Mouse (Mus musculus) liver, embryonic 16.5 days (tissue): ENCODE data around the gene Cblb. TPM values are rescaled to one million over a fixed set of nuclear protein-coding genes. Genes with fewer than 3 reads are reported as not detected.

ENCODE experiments used
- ATAC-seq: fragments of 200-750 bp; cut with Nextera tagmentation; 2 replicates; pipeline ENCODE4 v1.8.0; 2017; ENCODE audit warnings: low read depth, mild to moderate bottlenecking, moderate number of reproducible peaks, moderate library complexity
- H3K27ac ChIP-seq: fragments of 300-500 bp; sonication (generic); 2 replicates; pipeline ENCODE4 v1.5.1; 2014; ENCODE audit warnings: mild to moderate bottlenecking, low read length
- H3K27me3 ChIP-seq: fragments of 300-500 bp; sonication (generic); 2 replicates; pipeline ENCODE4 v1.6.1; 2014; ENCODE audit warnings: low read depth, low read length, mixed read lengths; ENCODE audit not compliant: control insufficient read depth, insufficient read depth
- H3K36me3 ChIP-seq: fragments of 300-500 bp; sonication (generic); 2 replicates; pipeline ENCODE4 v1.6.1; 2014; ENCODE audit warnings: mild to moderate bottlenecking; ENCODE audit not compliant: control insufficient read depth, insufficient read depth
- H3K4me1 ChIP-seq: fragments of 300-500 bp; sonication (generic); 2 replicates; pipeline ENCODE4 v1.6.1; 2014; ENCODE audit warnings: low read depth, low read length, mixed read lengths; ENCODE audit not compliant: control insufficient read depth
- H3K4me2 ChIP-seq: fragments of 300-500 bp; sonication (generic); 2 replicates; pipeline ENCODE4 v1.6.1; 2014; ENCODE audit warnings: low read depth, low read length, mixed read lengths
- H3K4me3 ChIP-seq: fragments of 300-500 bp; sonication (generic); 2 replicates; pipeline ENCODE4 v1.5.1; 2014; ENCODE audit warnings: low read depth, mild to moderate bottlenecking, low read length
- H3K9ac ChIP-seq: fragments of 300-500 bp; sonication (generic); 2 replicates; pipeline ENCODE4 v1.6.1; 2014; ENCODE audit warnings: low read depth, low read length
- H3K9me3 ChIP-seq: fragments of 300-500 bp; sonication (generic); replicated peaks from 2 replicates; pipeline ENCODE4 v1.6.1; 2016; ENCODE audit warnings: low read length; ENCODE audit not compliant: control insufficient read depth
- WGBS: fragments of 180-500 bp; shearing (Covaris S2); extraction: QIAGEN DNeasy Blood & Tissue Kit; methylation state at CpG from one replicate; pipeline ENCODE4 v1.1.7; 2014; ENCODE audit not compliant: insufficient replicate concordance; 5-methylcytosine and 5-hydroxymethylcytosine counted together
- polyA plus RNA-seq: library from polyadenylated mRNA; unstranded; fragments of >200 nt; fragmentation: Nextera tagmentation; extraction: Ambion mirVana; gene quantifications from 2 replicates; pipeline ENCODE4 v1.2.1, GENCODE M21; 2015

Cblb gene
- polyA plus RNA-seq, 1 experiment from 2014 or later = 2.6 TPM

DNA sequence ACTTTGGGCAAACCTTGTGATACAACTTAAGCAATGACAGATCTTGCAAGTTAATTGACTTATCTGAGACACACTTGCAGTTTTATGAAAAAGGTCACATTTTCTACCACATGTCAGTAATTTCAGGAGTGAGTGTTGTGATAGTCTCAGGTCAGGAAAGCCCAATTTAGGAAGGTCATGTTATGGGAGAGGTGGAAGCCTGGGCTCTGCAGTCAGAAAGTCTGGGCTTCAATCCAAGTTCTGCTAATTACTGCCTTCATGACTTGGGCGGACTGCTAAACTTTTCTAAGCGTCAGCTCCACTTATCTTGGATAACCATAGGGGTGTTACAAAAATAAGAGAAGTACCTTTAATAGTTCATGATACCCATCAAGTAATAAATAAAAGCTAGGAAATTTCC, 22.6 kb upstream of the Cblb start:
- no peak for ATAC-seq
- WGBS = 56% methylated on average over 2 of the region's 2 CpGs
- Histone ChIP-seq H3K9ac (no peak overlapping the region), H3K4me2 (no peak overlapping the region), H3K27ac (no peak overlapping the region), H3K4me1 (no peaks in the 10 kb centered on the region), H3K9me3 (no peaks in the 10 kb centered on the region), H3K27me3 (no peaks in the 10 kb centered on the region), H3K4me3 (no peak overlapping the region), H3K36me3 (no peaks in the 10 kb centered on the region)

DNA sequence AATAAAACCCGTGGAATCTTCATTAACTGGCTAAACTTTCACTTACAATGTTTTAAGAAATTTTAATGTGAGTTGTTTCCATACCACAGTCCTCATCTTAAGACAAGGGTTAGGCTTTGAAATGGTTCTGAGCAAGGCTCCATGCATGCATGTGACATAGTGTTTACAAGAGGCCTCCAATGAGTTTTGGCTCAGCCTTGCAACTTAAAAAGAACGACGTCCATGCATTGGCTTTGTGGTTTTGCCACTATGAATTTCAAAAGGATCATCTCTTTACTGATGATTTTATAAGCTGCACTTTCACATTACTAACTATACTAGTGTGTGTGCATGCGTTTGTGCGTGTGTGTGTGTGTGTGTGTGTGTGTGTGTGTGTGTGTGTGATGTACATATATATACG, 21.6 kb upstream of the Cblb start:
- Histone ChIP-seq H3K4me2 (no peak overlapping the region), H3K27ac (no peak overlapping the region), H3K9ac (no peak overlapping the region), H3K36me3 (no peaks in the 10 kb centered on the region), H3K4me1 (no peaks in the 10 kb centered on the region), H3K27me3 (no peaks in the 10 kb centered on the region), H3K4me3 (no peak overlapping the region), H3K9me3 (no peaks in the 10 kb centered on the region)
- WGBS = 67% methylated on average over 6 of the region's 6 CpGs
- no peak for ATAC-seq

- H3K4me3 ChIP-seq = no peak overlapping the region
- H3K4me1 ChIP-seq = no peaks in the 10 kb centered on the region
- H3K9me3 ChIP-seq = no peaks in the 10 kb centered on the region
- H3K4me2 ChIP-seq = no peak overlapping the region
- H3K27ac ChIP-seq = no peak overlapping the region
- no peaks in the 10 kb centered on the region for H3K36me3 ChIP-seq
- WGBS = 39% methylated on average over 3 of the region's 3 CpGs
- H3K27me3 ChIP-seq = no peaks in the 10 kb centered on the region
- ATAC-seq = no peak
- no peak overlapping the region for H3K9ac ChIP-seq
Observed at GRCm38 (mm10) chr16:52012984-52013383, 18.0 kb upstream of the Cblb start.

- Histone ChIP-seq H3K9me3 (no peaks in the 10 kb centered on the region), H3K27me3 (no peaks in the 10 kb centered on the region), H3K36me3 (no peaks in the 10 kb centered on the region), H3K4me1 (no peaks in the 10 kb centered on the region), H3K4me3 (no peak overlapping the region), H3K27ac (no peak overlapping the region), H3K4me2 (no peak overlapping the region), H3K9ac (no peak overlapping the region)
- 53% methylated on average over 2 of the region's 2 CpGs for WGBS
- no peak for ATAC-seq
Observed at GRCm38 (mm10) chr16:52013812-52014211, 17.2 kb upstream of the Cblb start.

- 71% methylated on average over 5 of the region's 5 CpGs for WGBS
- no peaks in the 10 kb centered on the region for H3K27me3 ChIP-seq
- no peak overlapping the region for H3K4me3 ChIP-seq
- H3K4me1 ChIP-seq = no peaks in the 10 kb centered on the region
- H3K9me3 ChIP-seq = no peaks in the 10 kb centered on the region
- H3K4me2 ChIP-seq = no peak overlapping the region
- H3K27ac ChIP-seq = no peak overlapping the region
- ATAC-seq = no peak
- no peaks in the 10 kb centered on the region for H3K36me3 ChIP-seq
- no peak overlapping the region for H3K9ac ChIP-seq
Observed at GRCm38 (mm10) chr16:52023417-52023816, 7.6 kb upstream of the Cblb start.

GRCm38 (mm10) chr16:52027326-52027725, 3.7 kb upstream of the Cblb start:
- no peaks in the 10 kb centered on the region for H3K27me3 ChIP-seq
- H3K9ac ChIP-seq = no peak overlapping the region
- H3K4me1 ChIP-seq = peaks cover 6% of the 10 kb centered on the region
- H3K36me3 ChIP-seq = no peaks in the 10 kb centered on the region
- ATAC-seq = no peak
- no peak overlapping the region for H3K4me3 ChIP-seq
- H3K27ac ChIP-seq = no peak overlapping the region
- H3K4me2 ChIP-seq = no peak overlapping the region
- WGBS = 66% methylated on average over 4 of the region's 4 CpGs
- no peaks in the 10 kb centered on the region for H3K9me3 ChIP-seq

DNA sequence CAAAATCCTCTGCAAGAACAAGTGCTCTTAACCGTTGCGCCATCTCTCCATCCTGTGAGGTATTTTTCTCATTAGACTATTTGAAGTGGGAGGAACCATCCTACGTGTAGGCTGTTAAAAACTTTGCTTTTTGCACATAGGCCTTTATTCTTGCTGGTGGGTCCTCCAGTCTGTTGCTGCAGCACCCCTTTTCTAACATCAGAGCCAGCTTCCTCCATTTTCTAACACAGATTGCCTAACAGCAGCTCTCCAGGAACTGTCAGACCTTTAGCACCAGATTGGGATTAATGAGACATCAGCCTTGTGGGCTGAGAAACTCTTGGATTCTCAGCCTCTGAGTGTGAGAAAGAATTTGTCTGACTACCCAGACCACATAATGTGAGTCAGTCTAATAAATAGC, 2.0 kb upstream of the Cblb start:
- Histone ChIP-seq H3K4me1 (peaks cover 10% of the 10 kb centered on the region), H3K4me2 (no peak overlapping the region), H3K4me3 (no peak overlapping the region), H3K9ac (no peak overlapping the region), H3K36me3 (no peaks in the 10 kb centered on the region), H3K27ac (no peak overlapping the region), H3K27me3 (no peaks in the 10 kb centered on the region), H3K9me3 (no peaks in the 10 kb centered on the region)
- ATAC-seq = no peak
- 86% methylated on average over 3 of the region's 3 CpGs for WGBS

- Histone ChIP-seq H3K4me1 (peaks cover 10% of the 10 kb centered on the region), H3K4me2 (peak overlapping the region; percentile 93), H3K4me3 (peak overlapping the region; percentile 86), H3K9ac (peak overlapping the region; percentile 84), H3K9me3 (no peaks in the 10 kb centered on the region), H3K27ac (peak overlapping the region; percentile 71), H3K36me3 (peaks cover 4% of the 10 kb centered on the region; the same call in 1 of the 2 replicates), H3K27me3 (no peaks in the 10 kb centered on the region)
- peak; percentile 59 for ATAC-seq
- under 1% methylated on average over 37 of the region's 37 CpGs for WGBS
Observed at GRCm38 (mm10) chr16:52031712-52032251, 757 bp downstream of the Cblb start.

DNA sequence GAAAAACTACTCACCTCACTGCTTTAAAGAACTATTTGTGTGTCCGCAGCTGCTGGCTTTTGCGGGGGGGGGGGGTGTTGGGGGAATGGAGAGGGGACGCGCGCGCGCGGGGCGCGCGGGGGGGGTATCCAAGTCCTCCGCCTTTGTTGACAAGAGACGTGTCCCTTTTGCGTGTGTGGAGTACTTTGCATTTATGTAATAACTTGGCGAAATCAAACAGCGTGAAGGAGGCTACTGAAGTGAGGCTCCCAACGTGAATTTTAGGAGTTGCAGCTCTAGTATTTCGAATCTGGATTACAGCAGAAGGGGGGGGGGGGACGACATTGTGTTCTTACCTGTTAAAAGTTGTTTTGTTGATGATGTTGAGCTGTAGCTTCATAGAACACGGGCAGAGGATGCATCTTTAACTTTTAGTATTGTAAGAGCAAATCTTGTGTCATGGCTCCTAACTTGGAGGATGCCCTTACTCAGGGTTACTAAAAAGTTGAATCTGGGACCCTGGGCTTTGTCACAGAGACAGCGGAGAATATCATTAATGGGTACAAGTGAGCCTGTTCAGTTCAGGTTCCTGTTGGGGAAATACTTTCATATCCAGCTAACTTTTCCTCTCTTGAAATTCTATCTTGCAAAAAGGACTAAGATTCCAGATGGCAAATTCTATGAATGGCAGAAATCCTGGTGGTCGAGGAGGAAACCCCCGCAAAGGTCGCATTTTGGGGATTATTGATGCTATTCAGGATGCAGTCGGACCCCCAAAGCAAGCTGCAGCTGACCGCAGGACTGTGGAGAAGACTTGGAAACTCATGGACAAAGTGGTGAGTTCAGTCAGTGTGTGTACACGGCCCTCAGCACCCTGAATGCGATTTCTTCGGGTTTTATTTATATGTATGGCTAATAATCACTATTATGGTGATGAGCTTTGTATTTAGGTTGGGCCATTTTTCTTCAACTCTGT, 1.6 kb downstream of the Cblb start:
- no peak overlapping the region; the same call in 1 of the 2 replicates for H3K27ac ChIP-seq
- H3K9me3 ChIP-seq = no peaks in the 10 kb centered on the region
- peak overlapping the region; percentile 84 for H3K9ac ChIP-seq
- peak overlapping the region; percentile 86 for H3K4me3 ChIP-seq
- H3K36me3 ChIP-seq = peaks cover 4% of the 10 kb centered on the region; the same call in 1 of the 2 replicates
- H3K4me1 ChIP-seq = peaks cover 10% of the 10 kb centered on the region
- WGBS = 22% methylated on average over 29 of the region's 29 CpGs
- no peaks in the 10 kb centered on the region for H3K27me3 ChIP-seq
- ATAC-seq = no peak
- H3K4me2 ChIP-seq = peak overlapping the region; percentile 93
